Mouse (Mus musculus): ENCODE measurements around the gene Chka.

DNA sequence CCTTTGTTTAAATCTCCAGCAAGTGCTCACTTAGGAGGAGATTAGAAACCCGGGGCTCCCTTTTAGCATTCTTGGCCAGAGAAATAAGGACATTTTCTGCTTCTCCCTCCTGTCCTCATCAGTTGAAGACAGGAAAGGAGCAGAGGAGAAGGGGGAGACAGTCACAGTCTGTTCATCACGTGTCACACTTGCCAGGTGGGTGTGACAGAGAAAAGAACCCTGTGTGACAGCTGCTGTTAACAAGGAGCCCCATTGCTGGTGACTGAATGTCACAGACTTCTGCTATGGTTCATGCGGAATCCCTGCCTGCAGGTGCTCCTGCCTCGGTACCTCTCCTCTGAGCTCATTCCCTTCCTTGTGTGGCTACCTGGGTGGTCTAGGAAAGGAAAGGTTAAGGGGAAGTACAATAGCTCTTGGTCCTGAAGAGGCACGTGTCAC lies 11.3 kb upstream of the Chka start:
- TF ChIP-seq POLR2A (IDR thresholded peaks at IDR 0.05; ENCODE audit: borderline replicate concordance, extremely low read depth, low read depth, low read length): no peak
- no peak for TF ChIP-seq CTCF (IDR thresholded peaks at IDR 0.05; ENCODE audit: insufficient read depth, low read length)

Data from lung, adult 2 months (tissue).